Mouse (Mus musculus) neural tube, embryonic 11.5 days (tissue): ENCODE results near the gene Ifnl2. TPM values are rescaled to one million over a fixed set of nuclear protein-coding genes. Genes with fewer than 3 reads are reported as not detected.
"Not testable (repeated sequence)": the region's sequence is repeated elsewhere in the genome, so short reads cannot be mapped to it uniquely, and the experiment has no call there.

ENCODE experiments used
- ATAC-seq: fragments of 200-750 bp; cut with Nextera tagmentation; 2 replicates; pipeline ENCODE4 v1.8.0; 2017; ENCODE audit warnings: moderate number of reproducible peaks, mild to moderate bottlenecking, moderate TSS enrichment, moderate library complexity; ENCODE audit not compliant: insufficient read depth, low FRiP score, low TSS enrichment
- DNase-seq: peaks from one replicate; pipeline ENCODE4 v3.0.0-alpha.2; 2015; ENCODE audit warnings: low spot score
- H3K27ac ChIP-seq: fragments of 300-500 bp; sonication (generic); 2 replicates; pipeline ENCODE4 v1.5.1; 2014; ENCODE audit warnings: low read depth, mild to moderate bottlenecking, low read length
- H3K27me3 ChIP-seq: fragments of 300-500 bp; sonication (generic); 2 replicates; pipeline ENCODE4 v1.6.1; 2014; ENCODE audit warnings: mild to moderate bottlenecking, low read length, mixed read lengths; ENCODE audit not compliant: control insufficient read depth, insufficient read depth
- H3K36me3 ChIP-seq: fragments of 300-500 bp; sonication (generic); 2 replicates; pipeline ENCODE4 v1.6.1; 2014; ENCODE audit warnings: mild to moderate bottlenecking, low read length, moderate library complexity, mixed read lengths; ENCODE audit not compliant: control insufficient read depth, insufficient read depth
- H3K4me1 ChIP-seq: fragments of 300-500 bp; sonication (generic); 2 replicates; pipeline ENCODE4 v1.6.1; 2014; ENCODE audit warnings: low read length, mixed read lengths; ENCODE audit not compliant: control insufficient read depth, insufficient read depth
- H3K4me2 ChIP-seq: fragments of 300-500 bp; sonication (generic); 2 replicates; pipeline ENCODE4 v1.6.1; 2014; ENCODE audit warnings: low read depth, mild to moderate bottlenecking, moderate library complexity
- H3K4me3 ChIP-seq: fragments of 300-500 bp; sonication (generic); 2 replicates; pipeline ENCODE4 v1.5.1; 2014; ENCODE audit warnings: low read depth, low read length
- H3K9ac ChIP-seq: fragments of 300-500 bp; sonication (generic); 2 replicates; pipeline ENCODE4 v1.6.1; 2014; ENCODE audit warnings: mild to moderate bottlenecking, low read length
- H3K9me3 ChIP-seq: fragments of 300-500 bp; sonication (generic); 2 replicates; pipeline ENCODE4 v1.6.1; 2016; ENCODE audit warnings: low read length; ENCODE audit not compliant: control insufficient read depth
- WGBS: fragments of 180-500 bp; shearing (Covaris S2); extraction: QIAGEN DNeasy Blood & Tissue Kit; methylation state at CpG from one replicate; pipeline ENCODE4 v1.1.7; 2014; 5-methylcytosine and 5-hydroxymethylcytosine counted together
- polyA plus RNA-seq: library from polyadenylated mRNA; unstranded; fragments of >200 nt; fragmentation: Nextera tagmentation; extraction: Ambion mirVana; gene quantifications from 2 replicates; pipeline ENCODE4 v1.2.1, GENCODE M21; 2014

The Ifnl2 gene
- polyA plus RNA-seq: not detected in 2 replicates

- H3K4me2 ChIP-seq, H3K27ac ChIP-seq, H3K27me3 ChIP-seq, H3K9me3 ChIP-seq, DNase-seq, ATAC-seq, H3K4me3 ChIP-seq, H3K36me3 ChIP-seq, H3K9ac ChIP-seq, H3K4me1 ChIP-seq: not testable (repeated sequence)
- 63% methylated on average over 8 of the region's 8 CpGs for WGBS
Observed at GRCm38 (mm10) chr7:28510405-28510974, at the start of gene Ifnl2. Gene Ifnl2 (minus strand): TSS chr7:28510455.

GRCm38 (mm10) chr7:28558486-28558885 is 48.2 kb upstream of the Ifnl2 start:
- Histone ChIP-seq H3K36me3 (peaks cover 6% of the 10 kb centered on the region), H3K4me3 (no peak overlapping the region), H3K4me2 (no peak overlapping the region), H3K27me3 (no peaks in the 10 kb centered on the region), H3K9me3 (no peaks in the 10 kb centered on the region), H3K4me1 (no peaks in the 10 kb centered on the region), H3K9ac (no peak overlapping the region), H3K27ac (no peak overlapping the region)
- DNase-seq (no peak), ATAC-seq (no peak)
- WGBS: 43% methylated on average over 4 of the region's 4 CpGs

- DNase-seq (no peak), ATAC-seq (no peak)
- no peaks in the 10 kb centered on the region for H3K9me3 ChIP-seq
- H3K9ac ChIP-seq: no peak overlapping the region
- no peaks in the 10 kb centered on the region for H3K4me1 ChIP-seq
- no peak overlapping the region for H3K4me2 ChIP-seq
- WGBS: 70% methylated on average over 6 of the region's 6 CpGs
- no peak overlapping the region for H3K4me3 ChIP-seq
- H3K27ac ChIP-seq: no peak overlapping the region
- H3K27me3 ChIP-seq: no peaks in the 10 kb centered on the region
- H3K36me3 ChIP-seq: peaks cover 6% of the 10 kb centered on the region
Observed at GRCm38 (mm10) chr7:28557708-28558107, 47.5 kb upstream of the Ifnl2 start.

GRCm38 (mm10) chr7:28557069-28557468 is 46.8 kb upstream of the Ifnl2 start:
- 79% methylated on average over 5 of the region's 5 CpGs for WGBS
- DNase-seq: no peak
- Histone ChIP-seq H3K9me3 (no peaks in the 10 kb centered on the region), H3K27me3 (no peaks in the 10 kb centered on the region), H3K4me3 (no peak overlapping the region), H3K4me1 (no peaks in the 10 kb centered on the region), H3K9ac (no peak overlapping the region), H3K36me3 (peaks cover 3% of the 10 kb centered on the region), H3K4me2 (no peak overlapping the region), H3K27ac (no peak overlapping the region)
- no peak for ATAC-seq

GRCm38 (mm10) chr7:28555939-28556535 is 45.8 kb upstream of the Ifnl2 start:
- Histone ChIP-seq H3K36me3 (peaks cover 3% of the 10 kb centered on the region), H3K4me2 (no peak overlapping the region), H3K9ac (no peak overlapping the region), H3K4me1 (no peaks in the 10 kb centered on the region), H3K27me3 (no peaks in the 10 kb centered on the region), H3K4me3 (no peak overlapping the region), H3K27ac (no peak overlapping the region), H3K9me3 (no peaks in the 10 kb centered on the region)
- no peak for DNase-seq
- WGBS: 22% methylated on average over 5 of the region's 5 CpGs
- ATAC-seq: no peak

GRCm38 (mm10) chr7:28553076-28553475 is 42.8 kb upstream of the Ifnl2 start:
- H3K4me3 ChIP-seq: no peak overlapping the region
- no peaks in the 10 kb centered on the region for H3K36me3 ChIP-seq
- no peak overlapping the region for H3K4me2 ChIP-seq
- 82% methylated on average over 6 of the region's 6 CpGs for WGBS
- ATAC-seq (no peak), DNase-seq (no peak)
- H3K27me3 ChIP-seq: no peaks in the 10 kb centered on the region
- H3K9ac ChIP-seq: no peak overlapping the region
- no peaks in the 10 kb centered on the region for H3K9me3 ChIP-seq
- H3K4me1 ChIP-seq: no peaks in the 10 kb centered on the region
- no peak overlapping the region for H3K27ac ChIP-seq

- Histone ChIP-seq H3K9ac (no peak overlapping the region), H3K9me3 (no peaks in the 10 kb centered on the region), H3K36me3 (no peaks in the 10 kb centered on the region), H3K27ac (no peak overlapping the region), H3K4me3 (no peak overlapping the region), H3K4me2 (no peak overlapping the region), H3K27me3 (peaks cover 27% of the 10 kb centered on the region), H3K4me1 (peaks cover 3% of the 10 kb centered on the region; the same call in 1 of the 2 replicates)
- ATAC-seq (no peak), DNase-seq (no peak)
- 81% methylated on average over 7 of the region's 7 CpGs for WGBS
Observed at GRCm38 (mm10) chr7:28547628-28548027, 37.4 kb upstream of the Ifnl2 start.

- 7% methylated on average over 5 of the region's 5 CpGs for WGBS
Observed at GRCm38 (mm10) chr7:28547154-28547553, 36.9 kb upstream of the Ifnl2 start, which contains the start of gene Nccrp1. Gene Nccrp1 (minus strand): TSS chr7:28547254.

GRCm38 (mm10) chr7:28546649-28547048 is 36.4 kb upstream of the Ifnl2 start:
- H3K9me3 ChIP-seq: no peaks in the 10 kb centered on the region
- peak overlapping the region; percentile 47 for H3K4me2 ChIP-seq
- H3K9ac ChIP-seq: peak overlapping the region; percentile 38; the same call in 1 of the 2 replicates
- DNase-seq (peak; percentile 20), ATAC-seq (no peak)
- H3K27ac ChIP-seq: no peak overlapping the region
- peaks cover 27% of the 10 kb centered on the region for H3K27me3 ChIP-seq
- no peaks in the 10 kb centered on the region for H3K36me3 ChIP-seq
- H3K4me1 ChIP-seq: peaks cover 3% of the 10 kb centered on the region; the same call in 1 of the 2 replicates
- 2% methylated on average over 22 of the region's 22 CpGs for WGBS
- H3K4me3 ChIP-seq: peak overlapping the region; percentile 24

More at GRCm38 (mm10) chr7:28547154-28547553, 36.9 kb upstream of the Ifnl2 start, which contains the start of gene Nccrp1:
- peak within 1 kb of the TSS; percentile 38; the same call in 1 of the 2 replicates for H3K9ac ChIP-seq
- H3K36me3 ChIP-seq: no peaks in the 10 kb centered on the region
- peak within 1 kb of the TSS; percentile 24 for H3K4me3 ChIP-seq
- DNase-seq: no peak
- H3K4me1 ChIP-seq: peaks cover 3% of the 10 kb centered on the region; the same call in 1 of the 2 replicates
- H3K27me3 ChIP-seq: peaks cover 27% of the 10 kb centered on the region
- H3K27ac ChIP-seq: no peak within 1 kb of the TSS
- ATAC-seq: no peak
- H3K9me3 ChIP-seq: no peaks in the 10 kb centered on the region
- peak within 1 kb of the TSS; percentile 47 for H3K4me2 ChIP-seq
